Mouse (Mus musculus) embryo, embryonic 10 days (tissue): Measurements from ENCODE around the gene Chchd2.

Source experiments
- DNase-seq: peaks from one replicate; pipeline ENCODE4 v3.0.0-alpha.2; 2015; ENCODE audit warnings: low spot score

Gene Chchd2

GRCm38 (mm10) chr5:129878946-129879345 lies 8.3 kb downstream of the Chchd2 start:
- DNase-seq = peak; percentile 51

GRCm38 (mm10) chr5:129877731-129878455 lies 9.4 kb downstream of the Chchd2 start:
- no peak for DNase-seq

GRCm38 (mm10) chr5:129875098-129875497 lies 12.2 kb downstream of the Chchd2 start:
- DNase-seq = no peak

- no peak for DNase-seq
Measured at GRCm38 (mm10) chr5:129873942-129874341, 13.3 kb downstream of the Chchd2 start.

- no peak for DNase-seq
Measured at GRCm38 (mm10) chr5:129871238-129871637, 16.0 kb downstream of the Chchd2 start.

GRCm38 (mm10) chr5:129869238-129869995 lies 17.9 kb downstream of the Chchd2 start:
- DNase-seq = no peak

- no peak for DNase-seq
Measured at GRCm38 (mm10) chr5:129865841-129866240, 21.4 kb downstream of the Chchd2 start.

GRCm38 (mm10) chr5:129864467-129864866 lies 22.8 kb downstream of the Chchd2 start:
- DNase-seq = peak; percentile 62

GRCm38 (mm10) chr5:129862325-129862724 lies 24.9 kb downstream of the Chchd2 start:
- no peak for DNase-seq

GRCm38 (mm10) chr5:129856414-129856813 lies 30.9 kb downstream of the Chchd2 start:
- DNase-seq = no peak

- no peak for DNase-seq
Measured at GRCm38 (mm10) chr5:129855163-129855562, 32.1 kb downstream of the Chchd2 start.

GRCm38 (mm10) chr5:129847558-129847820 lies 39.8 kb downstream of the Chchd2 start:
- DNase-seq = no peak

GRCm38 (mm10) chr5:129846752-129847557 lies 40.3 kb downstream of the Chchd2 start, which contains the start of gene Sumf2:
Gene Sumf2, plus strand, starts transcription at chr5:129846986.
- DNase-seq = peak; percentile 98

GRCm38 (mm10) chr5:129844848-129845247 lies 42.4 kb downstream of the Chchd2 start:
- no peak for DNase-seq
